Mouse (Mus musculus): ENCODE results near the gene Uba3. TPM values are rescaled to one million over a fixed set of nuclear protein-coding genes. Genes with fewer than 3 reads are reported as not detected.

Uba3 gene
- total RNA-seq, 2 experiments from 2014 or later, result 53.0 to 61.3 TPM

DNA sequence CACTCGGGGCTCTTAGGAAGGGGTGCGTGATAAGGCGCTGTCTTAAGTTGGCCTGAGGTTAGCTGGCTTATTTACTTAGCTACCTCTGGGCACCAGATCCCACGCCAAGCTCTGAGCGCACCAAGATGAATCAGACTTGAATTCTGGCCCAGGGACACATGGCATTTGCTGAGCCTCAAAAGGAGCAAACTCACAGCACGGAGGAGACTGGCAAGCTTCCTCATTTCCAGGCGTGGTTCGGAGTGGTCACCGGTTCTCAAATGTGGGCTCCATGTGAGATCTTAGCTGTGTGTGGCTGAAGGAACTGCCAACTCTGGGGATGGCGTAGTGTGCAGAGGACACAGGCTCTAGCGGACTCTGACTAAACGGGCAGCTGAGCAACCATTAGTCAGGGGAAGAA is 6.5 kb upstream of the Uba3 start:
- intact Hi-C loops (cut with DNase I), result loop anchor here (5.0 kb wide), 1 partner anchor 40 kb away; the partner anchor contains the start of gene Lmod3
- peak; percentile 61 to 72 for DNase-seq

DNA sequence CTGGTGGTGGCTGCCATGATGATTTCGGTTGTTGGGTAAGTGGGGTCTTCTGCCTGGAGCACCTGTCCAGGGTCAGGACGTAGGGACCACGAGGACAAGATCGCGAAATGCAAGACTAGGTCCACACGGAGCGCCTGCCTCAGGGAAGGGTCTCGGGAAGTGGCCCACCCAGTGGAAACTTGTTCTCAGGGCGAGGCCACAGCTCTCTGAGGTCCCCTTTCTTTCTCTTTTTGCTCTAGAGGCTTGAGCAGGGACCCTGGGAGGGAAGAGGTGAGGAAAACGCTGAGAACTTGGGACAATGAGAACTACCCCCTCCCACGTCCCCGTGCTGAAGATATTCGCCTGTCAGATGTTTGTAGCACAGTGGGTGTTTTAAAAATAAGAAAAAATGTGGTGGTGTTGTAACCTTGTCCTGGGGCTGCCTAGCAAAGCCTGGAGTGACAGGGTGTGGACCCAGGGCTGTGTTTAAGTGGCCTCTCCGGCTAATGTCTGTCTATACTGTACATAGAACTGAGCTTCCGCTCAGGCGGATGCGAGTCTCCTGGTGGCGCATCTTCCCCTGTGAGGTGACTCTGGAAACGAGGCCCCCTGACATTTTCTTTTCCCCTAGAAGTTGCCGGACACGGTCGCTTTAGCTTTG is 5.6 kb upstream of the Uba3 start:
- intact Hi-C loops (cut with DNase I), result loop anchor here (5.0 kb wide), 1 partner anchor 41 kb away; the partner anchor contains the start of gene Lmod3
- DNase-seq, result no peak

DNA sequence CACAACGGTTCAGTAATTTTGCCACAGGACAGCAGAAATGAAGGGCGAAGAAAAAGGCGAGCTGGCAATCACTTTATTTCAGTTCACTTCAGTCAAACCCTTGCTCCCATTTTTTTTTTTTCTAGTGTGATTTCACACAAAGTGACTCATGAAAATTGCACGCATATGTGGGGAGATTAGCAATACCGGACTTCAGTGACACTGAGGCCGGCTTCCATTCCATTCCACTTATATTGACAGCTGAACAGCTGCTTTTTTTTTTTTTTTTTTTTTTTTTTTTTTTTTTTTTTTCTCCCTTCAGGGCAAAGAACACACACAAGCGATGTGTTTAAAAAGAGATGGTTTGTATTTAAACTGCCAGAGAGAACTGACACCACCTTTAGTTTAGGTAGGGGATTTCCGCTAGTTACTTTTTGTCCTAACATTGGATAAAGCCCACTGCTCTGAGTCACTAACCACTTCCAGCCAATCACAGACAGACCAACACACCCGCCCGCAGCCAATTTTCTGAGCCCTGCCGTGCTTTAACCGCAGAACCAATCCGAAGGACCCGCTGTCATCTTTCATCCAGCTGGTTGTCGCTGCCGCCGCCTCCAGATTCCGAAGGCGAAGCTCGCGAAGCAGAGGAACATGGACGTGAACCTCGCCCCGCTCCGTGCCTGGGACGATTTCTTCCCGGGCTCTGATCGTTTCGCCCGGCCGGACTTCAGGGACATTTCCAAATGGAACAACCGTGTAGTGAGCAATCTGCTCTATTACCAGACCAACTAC is 4.9 kb upstream of the Uba3 start, which contains the start of gene Arl6ip5:
Gene Arl6ip5 (plus strand): TSS at position 499 of the 771 bp plus-strand sequence.
- intact Hi-C loops (cut with DNase I), result loop anchor here (5.0 kb wide), 1 partner anchor 42 kb away; the partner anchor contains the start of gene Lmod3

DNA sequence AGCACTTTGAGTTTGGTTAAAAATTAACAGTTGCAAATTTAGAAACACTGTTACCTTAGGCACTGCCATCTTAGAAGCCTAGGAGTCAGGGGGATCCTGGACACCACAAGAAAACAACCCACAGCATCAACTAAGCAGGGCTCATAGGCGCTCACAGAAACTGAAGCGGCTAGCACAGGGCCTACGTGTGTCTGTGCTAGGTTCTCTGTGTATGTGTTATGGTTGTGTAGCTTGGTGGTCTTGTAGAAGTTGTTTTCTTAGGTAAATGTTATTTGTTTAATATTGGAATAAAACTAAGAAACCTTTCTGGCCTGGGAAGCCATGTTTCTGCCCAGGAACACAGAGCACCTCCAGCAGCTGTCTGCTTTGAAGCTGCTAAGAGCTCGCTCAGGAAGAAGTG is 4.3 kb upstream of the Uba3 start:
- intact Hi-C loops (cut with DNase I), result loop anchor here (5.0 kb wide), 2 partner anchors 43 to 313 kb away; partner anchors contain the start of gene Lmod3
- no peak for DNase-seq

More for the DNA sequence above, 4.9 kb upstream of the Uba3 start, which contains the start of gene Arl6ip5:
- DNase-seq, result peak; percentile 87

GRCm38 (mm10) chr6:97209201-97209600 is 3.8 kb upstream of the Uba3 start:
- intact Hi-C loops (cut with DNase I), result loop anchor here (5.0 kb wide), 1 partner anchor 313 kb away; no protein-coding TSS in a partner anchor
- no peak for DNase-seq

- DNase-seq, result no peak
- intact Hi-C loops (cut with DNase I), result loop anchor here (5.0 kb wide), 1 partner anchor 314 kb away; no protein-coding TSS in a partner anchor
Measured at GRCm38 (mm10) chr6:97208406-97208805, 3.0 kb upstream of the Uba3 start.

- intact Hi-C loops (cut with DNase I), result loop anchor here (5.0 kb wide), 1 partner anchor 315 kb away; no protein-coding TSS in a partner anchor
- DNase-seq, result no peak
Measured at GRCm38 (mm10) chr6:97207085-97207484, 1.6 kb upstream of the Uba3 start.

GRCm38 (mm10) chr6:97204952-97205351 is 495 bp downstream of the Uba3 start:
- intact Hi-C loops (cut with DNase I), result loop anchor here (1.0 to 5.0 kb wide), 2 partner anchors 27 to 317 kb away; no protein-coding TSS in a partner anchor
- DNase-seq, result no peak

- DNase-seq, result no peak
- intact Hi-C loops (cut with DNase I), result no loop called here
Measured at GRCm38 (mm10) chr6:97204252-97204869, 1.1 kb downstream of the Uba3 start.

- intact Hi-C loops (cut with DNase I), result no loop called here
- no peak for DNase-seq
Measured at GRCm38 (mm10) chr6:97202477-97202876, 3.0 kb downstream of the Uba3 start.

- no peak for DNase-seq
- intact Hi-C loops (cut with DNase I), result no loop called here
Measured at GRCm38 (mm10) chr6:97200437-97200836, 5.0 kb downstream of the Uba3 start.

- intact Hi-C loops (cut with DNase I), result loop anchor here (2.0 to 10.0 kb wide), 2 partner anchors 31 to 345 kb away; partner anchors contain the start of gene Eogt
- no peak for DNase-seq
Measured at GRCm38 (mm10) chr6:97179367-97179828, 26.0 kb downstream of the Uba3 start.

DNA sequence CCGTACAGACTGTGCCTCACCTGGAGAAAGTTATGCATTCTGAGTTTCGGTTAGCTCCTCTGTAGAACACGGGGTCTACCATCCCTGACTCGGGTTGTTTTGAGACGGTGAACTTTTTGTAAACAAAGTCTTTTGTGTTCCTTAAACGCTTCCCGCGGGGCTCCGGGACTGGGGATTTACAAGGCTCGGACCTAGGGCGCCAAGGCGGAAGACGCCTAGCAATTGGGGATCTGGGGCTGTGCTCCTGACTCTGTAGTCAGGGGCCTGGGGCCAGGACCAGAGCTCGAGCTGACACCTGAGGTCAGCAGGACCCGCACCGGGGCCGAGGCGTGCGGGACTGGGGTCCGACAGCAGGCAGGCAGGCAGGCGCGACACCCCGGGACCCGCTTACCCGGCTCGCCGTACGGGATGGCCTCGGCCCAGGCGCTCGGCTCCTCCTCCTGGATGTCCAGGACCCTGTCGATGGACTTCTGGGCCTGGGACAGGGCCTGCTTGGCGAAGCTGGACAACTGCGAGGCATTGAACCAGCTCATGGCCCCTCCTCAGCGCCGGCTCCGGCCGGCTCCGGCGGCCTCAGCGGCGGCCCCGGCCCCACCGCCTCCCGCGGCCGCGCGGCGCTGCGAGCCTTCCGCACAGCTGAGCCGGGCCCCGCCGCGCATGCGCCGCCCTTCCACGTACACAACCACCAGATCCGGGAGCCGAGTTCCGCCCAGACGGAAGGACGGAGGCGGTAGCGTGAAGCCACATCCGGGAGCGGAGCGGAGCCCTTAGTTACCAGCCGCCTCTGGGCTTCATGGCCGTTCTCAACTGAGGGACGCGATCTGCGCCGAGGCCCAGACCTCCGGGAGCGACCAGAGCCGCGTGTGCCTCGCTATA is 26.7 kb downstream of the Uba3 start, which contains the start of gene Tmf1:
Gene Tmf1 (minus strand): TSS at position 632 of the 876 bp plus-strand sequence.
- DNase-seq, result peak; percentile 94 to 95
- intact Hi-C loops (cut with DNase I), result loop anchor here (1.0 to 10.0 kb wide), 3 partner anchors 27 to 346 kb away; partner anchors contain the start of genes Eogt and Uba3

GRCm38 (mm10) chr6:97175716-97176115 is 29.7 kb downstream of the Uba3 start:
- peak in 1 of 2 experiments; percentile 9 for DNase-seq
- intact Hi-C loops (cut with DNase I), result loop anchor here (10.0 kb wide), 1 partner anchor 349 kb away; no protein-coding TSS in a partner anchor

DNA sequence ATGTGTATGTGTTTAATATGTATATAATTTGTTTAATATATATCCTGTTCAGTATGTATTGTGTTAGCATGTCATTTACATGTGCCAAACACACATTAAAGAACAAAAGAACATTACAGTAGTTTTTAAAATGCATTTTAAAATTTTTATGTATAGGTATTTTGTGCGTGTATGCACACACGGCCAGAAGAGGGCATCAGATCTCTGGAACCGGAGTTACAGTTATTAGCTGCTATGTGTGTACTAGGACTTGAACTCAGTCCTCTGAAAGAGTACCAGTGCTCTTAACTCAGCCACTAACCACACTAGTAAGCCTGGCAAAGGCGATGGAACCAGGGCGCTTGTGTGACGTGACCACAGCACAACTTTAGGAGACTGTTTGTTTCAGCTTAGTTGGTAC is 55.3 kb downstream of the Uba3 start:
- intact Hi-C loops (cut with DNase I), result no loop called here
- DNase-seq, result no peak

DNA sequence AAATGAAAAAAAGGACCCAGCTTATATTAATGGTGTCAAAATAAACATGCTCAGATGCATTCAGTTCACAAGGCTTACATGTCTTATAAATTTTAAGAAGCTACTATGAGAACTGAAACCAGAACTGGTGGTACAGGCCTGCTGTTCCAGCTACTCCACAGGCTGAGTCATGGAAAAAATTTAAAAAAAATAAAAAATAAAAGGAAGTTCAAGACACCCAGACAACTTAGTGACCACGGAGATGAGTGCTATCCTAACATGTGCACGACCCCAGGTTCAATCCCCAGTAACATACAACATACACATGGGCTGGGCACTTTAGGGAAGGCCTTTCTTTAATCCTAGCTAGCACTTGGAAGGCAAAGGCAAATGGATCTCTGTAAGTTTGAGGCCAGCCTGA is 55.7 kb downstream of the Uba3 start:
- no peak for DNase-seq
- intact Hi-C loops (cut with DNase I), result loop anchor here (2.0 to 5.0 kb wide), 2 partner anchors 29 to 378 kb away; partner anchors contain the start of gene Tmf1

DNA sequence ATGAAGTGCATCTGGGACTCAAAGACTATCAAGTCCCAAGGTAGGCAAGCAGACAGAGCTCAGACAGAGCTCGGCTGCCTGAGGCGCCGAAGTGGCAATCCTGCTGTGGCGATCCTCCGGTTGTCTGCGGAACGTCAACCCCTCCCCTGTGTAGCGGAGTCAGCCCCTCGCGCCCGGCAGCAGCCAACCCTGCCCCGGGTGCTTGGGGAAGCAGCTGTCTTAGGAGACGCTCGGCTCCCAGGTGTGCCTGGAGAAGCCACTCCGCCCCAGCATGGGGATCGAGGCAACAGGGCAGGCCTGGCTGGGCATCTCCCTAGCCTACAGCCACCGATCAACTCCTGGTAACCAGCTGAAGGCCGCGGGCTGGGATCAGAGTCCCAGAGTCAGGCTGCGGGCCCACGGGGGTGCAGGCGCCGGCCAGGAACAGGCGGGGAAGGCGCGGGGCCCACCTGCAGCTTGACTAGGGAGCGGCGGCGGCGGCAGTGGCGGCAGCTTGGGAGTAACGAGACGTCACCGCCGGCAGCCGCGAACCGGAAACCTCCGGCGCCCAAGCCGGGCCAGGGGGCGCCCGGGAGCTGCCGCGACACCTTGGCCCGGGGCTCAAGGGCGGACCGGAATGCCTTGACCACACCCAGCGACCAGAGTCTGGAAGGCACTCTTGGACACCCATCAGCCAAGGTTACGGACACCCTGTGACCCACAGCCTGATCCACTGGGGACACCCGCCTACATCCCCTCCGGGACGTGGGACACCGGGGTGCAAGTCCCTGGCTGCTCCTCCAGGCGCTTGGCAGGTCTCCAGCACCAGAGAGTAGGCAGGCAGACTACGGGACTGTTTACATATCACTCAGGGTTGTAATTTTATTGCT is 56.8 kb downstream of the Uba3 start, which contains the start of gene Eogt:
Gene Eogt (minus strand): TSS at position 800 of the 869 bp plus-strand sequence.
- intact Hi-C loops (cut with DNase I), result loop anchor here (2.0 to 5.0 kb wide), 2 partner anchors 30 to 379 kb away; partner anchors contain the start of gene Tmf1
- peak; percentile 86 to 87 for DNase-seq
